Mouse (Mus musculus) cortical plate, adult 2 months (tissue): ENCODE data around the gene N4bp2.

Experiments
- CTCF ChIP-seq: fragments of 200-500 bp; IDR thresholded peaks from 2 replicates; pipeline ENCODE4 v1.5.1; 2011; ENCODE audit warnings: mild to moderate bottlenecking, control low read depth, low read length; ENCODE audit not compliant: insufficient read depth; ENCODE audit errors: extremely low read depth
- POLR2A ChIP-seq: fragments of 200-500 bp; IDR thresholded peaks from 2 replicates; pipeline ENCODE4 v1.6.1; 2011; ENCODE audit warnings: mild to moderate bottlenecking, low read length, control low read depth; ENCODE audit not compliant: insufficient read depth; ENCODE audit errors: extremely low read depth

- TF ChIP-seq CTCF (no peak), POLR2A (no peak)
Measured at GRCm38 (mm10) chr5:65795293-65795993, 32.1 kb downstream of the N4bp2 start.
